Mouse (Mus musculus): ENCODE results near the gene Map7.

Map7 gene

GRCm38 (mm10) chr10:20152131-20152530 is 3.9 kb downstream of the Map7 start:
- no peak for DNase-seq (ENCODE audit: low read depth, low spot score)

- DNase-seq (ENCODE audit: low read depth, low spot score), result no peak
Observed at GRCm38 (mm10) chr10:20153507-20153906, 5.2 kb downstream of the Map7 start.

- no peak for DNase-seq (ENCODE audit: low read depth, low spot score)
Observed at GRCm38 (mm10) chr10:20155401-20155800, 7.1 kb downstream of the Map7 start.

GRCm38 (mm10) chr10:20157021-20157726 is 8.9 kb downstream of the Map7 start:
- DNase-seq (ENCODE audit: low read depth, low spot score), result no peak

- DNase-seq (ENCODE audit: low read depth, low spot score), result no peak
Observed at GRCm38 (mm10) chr10:20158756-20159155, 10.5 kb downstream of the Map7 start.

GRCm38 (mm10) chr10:20159308-20159707 is 11.0 kb downstream of the Map7 start:
- no peak for DNase-seq (ENCODE audit: low read depth, low spot score)

- no peak for DNase-seq (ENCODE audit: low read depth, low spot score)
Observed at GRCm38 (mm10) chr10:20160914-20161313, 12.6 kb downstream of the Map7 start.

- DNase-seq (ENCODE audit: low read depth, low spot score), result no peak
Observed at GRCm38 (mm10) chr10:20164810-20165209, 16.5 kb downstream of the Map7 start.

GRCm38 (mm10) chr10:20166797-20167196 is 18.5 kb downstream of the Map7 start:
- DNase-seq (ENCODE audit: low read depth, low spot score), result no peak

- no peak for DNase-seq (ENCODE audit: low read depth, low spot score)
Observed at GRCm38 (mm10) chr10:20167467-20167866, 19.2 kb downstream of the Map7 start.

GRCm38 (mm10) chr10:20169182-20169674 is 21.0 kb downstream of the Map7 start:
- no peak for DNase-seq (ENCODE audit: low read depth, low spot score)

- no peak for DNase-seq (ENCODE audit: low read depth, low spot score)
Observed at GRCm38 (mm10) chr10:20169927-20170604, 21.8 kb downstream of the Map7 start.

GRCm38 (mm10) chr10:20170605-20171088 is 22.4 kb downstream of the Map7 start:
- DNase-seq (ENCODE audit: low read depth, low spot score), result peak; percentile 13

- no peak for DNase-seq (ENCODE audit: low read depth, low spot score)
Observed at GRCm38 (mm10) chr10:20171209-20171608, 22.9 kb downstream of the Map7 start.

GRCm38 (mm10) chr10:20171756-20172155 is 23.5 kb downstream of the Map7 start:
- no peak for DNase-seq (ENCODE audit: low read depth, low spot score)

GRCm38 (mm10) chr10:20173733-20174132 is 25.5 kb downstream of the Map7 start:
- no peak for DNase-seq (ENCODE audit: low read depth, low spot score)

- DNase-seq (ENCODE audit: low read depth, low spot score), result no peak
Observed at GRCm38 (mm10) chr10:20176054-20176453, 27.8 kb downstream of the Map7 start.

- DNase-seq (ENCODE audit: low read depth, low spot score), result peak; percentile 36
Observed at GRCm38 (mm10) chr10:20178807-20179605, 30.7 kb downstream of the Map7 start.

GRCm38 (mm10) chr10:20181198-20181597 is 32.9 kb downstream of the Map7 start:
- no peak for DNase-seq (ENCODE audit: low read depth, low spot score)

- peak; percentile 8 for DNase-seq (ENCODE audit: low read depth, low spot score)
Observed at GRCm38 (mm10) chr10:20181680-20182399, 33.6 kb downstream of the Map7 start.

- no peak for DNase-seq (ENCODE audit: low read depth, low spot score)
Observed at GRCm38 (mm10) chr10:20184326-20184725, 36.1 kb downstream of the Map7 start.

Data from CD4-positive, CD25-positive, alpha-beta regulatory T cell, adult 2 months (primary cell).